Mouse (Mus musculus) lung, postnatal 4 days (tissue): ENCODE measurements around the gene Slc10a7.
"Not testable (repeated sequence)": the region's sequence is repeated elsewhere in the genome, so short reads cannot be mapped to it uniquely, and the experiment has no call there.

Experiments
- DNase-seq, 2 experiments: peaks; one replicate each; pipeline ENCODE4 v3.0.0; 2021

The Slc10a7 gene

GRCm38 (mm10) chr8:78509273-78510031 lies at the start of gene Slc10a7:
TSS of gene Slc10a7 (plus strand) at chr8:78509346.
- peak; percentile 88 to 90 for DNase-seq

GRCm38 (mm10) chr8:78463941-78464340 lies 45.2 kb upstream of the Slc10a7 start:
- DNase-seq: no peak

GRCm38 (mm10) chr8:78467889-78468288 lies 41.3 kb upstream of the Slc10a7 start:
- no peak for DNase-seq

- DNase-seq: no peak
These were observed 31.9 kb upstream of the Slc10a7 start for GRCm38 (mm10) chr8:78477051-78477829.

GRCm38 (mm10) chr8:78489733-78490132 lies 19.4 kb upstream of the Slc10a7 start:
- no peak for DNase-seq

- DNase-seq: no peak
These were observed 16.1 kb upstream of the Slc10a7 start for GRCm38 (mm10) chr8:78493031-78493430.

GRCm38 (mm10) chr8:78496273-78496672 lies 12.9 kb upstream of the Slc10a7 start:
- DNase-seq: not testable (repeated sequence)

- DNase-seq: no peak
These were observed 6.4 kb upstream of the Slc10a7 start for GRCm38 (mm10) chr8:78502706-78503105.

GRCm38 (mm10) chr8:78507979-78508718 lies 997 bp upstream of the Slc10a7 start:
- peak in 1 of 2 experiments; percentile 70 for DNase-seq

- peak; percentile 90 to 93 for DNase-seq
These were observed 350 bp upstream of the Slc10a7 start, which contains the start of gene Rbmxl1 for GRCm38 (mm10) chr8:78508719-78509272. TSS of gene Rbmxl1 (minus strand) at chr8:78508898.

GRCm38 (mm10) chr8:78510094-78510493 lies 948 bp downstream of the Slc10a7 start:
- peak in 1 of 2 experiments; percentile 9 for DNase-seq

- no peak for DNase-seq
These were observed 1.8 kb downstream of the Slc10a7 start for GRCm38 (mm10) chr8:78510926-78511325.

GRCm38 (mm10) chr8:78513106-78513505 lies 4.0 kb downstream of the Slc10a7 start:
- DNase-seq: no peak

- DNase-seq: no peak
These were observed 5.6 kb downstream of the Slc10a7 start for GRCm38 (mm10) chr8:78514706-78515105.

- no peak for DNase-seq
These were observed 6.0 kb downstream of the Slc10a7 start for GRCm38 (mm10) chr8:78515132-78515531.

GRCm38 (mm10) chr8:78533981-78534380 lies 24.8 kb downstream of the Slc10a7 start:
- DNase-seq: no peak

GRCm38 (mm10) chr8:78536716-78537115 lies 27.6 kb downstream of the Slc10a7 start:
- no peak for DNase-seq

- no peak for DNase-seq
These were observed 28.6 kb downstream of the Slc10a7 start for GRCm38 (mm10) chr8:78537795-78538194.

- DNase-seq: not testable (repeated sequence)
These were observed 33.5 kb downstream of the Slc10a7 start for GRCm38 (mm10) chr8:78542670-78543069.

- no peak for DNase-seq
These were observed 34.5 kb downstream of the Slc10a7 start for GRCm38 (mm10) chr8:78543621-78544020.

GRCm38 (mm10) chr8:78544545-78544944 lies 35.4 kb downstream of the Slc10a7 start:
- no peak for DNase-seq

- DNase-seq: not testable (repeated sequence)
These were observed 36.1 kb downstream of the Slc10a7 start for GRCm38 (mm10) chr8:78545153-78545817.
